8 mouse cellular contexts compared by ENCODE assay signal in genomic region chr3:45379541-45379971, GRCm38 (mm10). TPM values are rescaled to one million over a fixed set of nuclear protein-coding genes. Genes with fewer than 3 reads are reported as not detected.
DNase-seq lines count a peak whose midpoint lies in the region; ATAC-seq and TF ChIP-seq lines count a peak whose summit lies in the region.

No protein-coding gene starts in this region.

- ATAC-seq in kidney, embryonic 16.5 days (ENCODE audit: low FRiP score, low TSS enrichment) = no peak
- ATAC-seq in embryonic facial prominence, embryonic 11.5 days (replicated peaks; ENCODE audit: insufficient number of reproducible peaks, low FRiP score, low TSS enrichment, low read depth) = no peak
- no peak for ATAC-seq in intestine, postnatal 0 days
- no peak for ATAC-seq in neural tube, embryonic 14.5 days (ENCODE audit: low read depth)
- no peak for ATAC-seq in erythroid progenitor cell, adult 5-6 weeks (replicated peaks; ENCODE audit: low FRiP score, poor library complexity, severe bottlenecking)

- H3K27ac ChIP-seq in kidney, embryonic 16.5 days (ENCODE audit: low read length) = no peak overlapping the region
- no peak overlapping the region for H3K27ac ChIP-seq in embryonic facial prominence, embryonic 11.5 days (replicated peaks; ENCODE audit: low read depth, low read length)
- H3K27ac ChIP-seq in intestine, postnatal 0 days (ENCODE audit: low read depth, low read length) = no peak overlapping the region
- peak overlapping the region; percentile 53 for H3K27ac ChIP-seq in neural tube, embryonic 14.5 days (ENCODE audit: low read depth, low read length)

- no peaks in the 10 kb centered on the region for H3K9me3 ChIP-seq in kidney, embryonic 16.5 days (ENCODE audit: low read length)
- H3K9me3 ChIP-seq in embryonic facial prominence, embryonic 11.5 days (replicated peaks; ENCODE audit: control insufficient read depth, low read length) = no peaks in the 10 kb centered on the region
- H3K9me3 ChIP-seq in intestine, postnatal 0 days (ENCODE audit: control insufficient read depth) = no peaks in the 10 kb centered on the region
- no peaks in the 10 kb centered on the region for H3K9me3 ChIP-seq in neural tube, embryonic 14.5 days (ENCODE audit: control insufficient read depth, low read length)

- under 1% methylated on average over 24 of the region's 29 CpGs for WGBS in kidney, embryonic 16.5 days
- under 1% methylated on average over 26 of the region's 29 CpGs for WGBS in embryonic facial prominence, embryonic 11.5 days
- WGBS in intestine, postnatal 0 days = under 1% methylated on average over 25 of the region's 29 CpGs
- WGBS in neural tube, embryonic 14.5 days = under 1% methylated on average over 23 of the region's 29 CpGs

- H3K4me3 ChIP-seq in kidney, embryonic 16.5 days (ENCODE audit: low read length) = peak overlapping the region; percentile 54
- H3K4me3 ChIP-seq in embryonic facial prominence, embryonic 11.5 days (ENCODE audit: low read depth, low read length) = peak overlapping the region; percentile 65
- peak overlapping the region; percentile 50 for H3K4me3 ChIP-seq in intestine, postnatal 0 days (ENCODE audit: low read depth, low read length)
- H3K4me3 ChIP-seq in neural tube, embryonic 14.5 days (ENCODE audit: low read depth, low read length) = peak overlapping the region; percentile 77

- no peak for TF ChIP-seq CTCF in intestine, postnatal 0 days (IDR thresholded peaks at IDR 0.05; ENCODE audit: low read depth)

- no peak overlapping the region for H3K9ac ChIP-seq in kidney, embryonic 16.5 days (replicated peaks; ENCODE audit: low read length)
- peak overlapping the region; percentile 51 for H3K9ac ChIP-seq in embryonic facial prominence, embryonic 11.5 days (replicated peaks; ENCODE audit: low read length)
- H3K9ac ChIP-seq in intestine, postnatal 0 days (ENCODE audit: low read depth, low read length) = no peak overlapping the region
- peak overlapping the region; percentile 77 for H3K9ac ChIP-seq in neural tube, embryonic 14.5 days (replicated peaks; ENCODE audit: low read depth, low read length)

- H3K4me2 ChIP-seq in kidney, embryonic 16.5 days (replicated peaks; ENCODE audit: low read depth, low read length) = peak overlapping the region; percentile 94
- H3K4me2 ChIP-seq in embryonic facial prominence, embryonic 11.5 days (ENCODE audit: low read depth, low read length) = peak overlapping the region; percentile 96
- peak overlapping the region; percentile 91 for H3K4me2 ChIP-seq in intestine, postnatal 0 days (replicated peaks; ENCODE audit: low read depth)
- peak overlapping the region; percentile 49 for H3K4me2 ChIP-seq in neural tube, embryonic 14.5 days (ENCODE audit: low read depth, low read length)

- H3K36me3 ChIP-seq in kidney, embryonic 16.5 days (ENCODE audit: insufficient read depth, low read length) = no peaks in the 10 kb centered on the region
- H3K36me3 ChIP-seq in embryonic facial prominence, embryonic 11.5 days (replicated peaks; ENCODE audit: control insufficient read depth, insufficient read depth, low read depth, low read length) = no peaks in the 10 kb centered on the region
- no peaks in the 10 kb centered on the region for H3K36me3 ChIP-seq in intestine, postnatal 0 days (ENCODE audit: control insufficient read depth, insufficient read depth)
- no peaks in the 10 kb centered on the region for H3K36me3 ChIP-seq in neural tube, embryonic 14.5 days (ENCODE audit: control insufficient read depth, insufficient read depth, low read length)

- DNase-seq in kidney, postnatal 14 days = no peak
- peak; percentile 30 for DNase-seq in R1 (ENCODE audit: low read depth, low spot score)
- peak; percentile 14 for DNase-seq in embryonic facial prominence, embryonic 11.5 days (ENCODE audit: low spot score)
- no peak for DNase-seq in urinary bladder, adult 2 months (ENCODE audit: low spot score)

- peaks cover 45% of the 10 kb centered on the region for H3K4me1 ChIP-seq in kidney, embryonic 16.5 days (ENCODE audit: insufficient read depth, low read length)
- H3K4me1 ChIP-seq in embryonic facial prominence, embryonic 11.5 days (ENCODE audit: control insufficient read depth, insufficient read depth, low read length) = no peaks in the 10 kb centered on the region; the same call in 1 of the 2 replicates
- H3K4me1 ChIP-seq in intestine, postnatal 0 days (replicated peaks; ENCODE audit: control insufficient read depth, insufficient read depth, low read length) = 0 out of 2 replicates have a peak, but pooled peaks cover 6% of the 10 kb centered on the region
- H3K4me1 ChIP-seq in neural tube, embryonic 14.5 days (ENCODE audit: control insufficient read depth, insufficient read depth, low read length) = no peaks in the 10 kb centered on the region

- H3K27me3 ChIP-seq in kidney, embryonic 16.5 days (ENCODE audit: insufficient read depth, low read length) = peaks cover 61% of the 10 kb centered on the region
- H3K27me3 ChIP-seq in embryonic facial prominence, embryonic 11.5 days (ENCODE audit: control insufficient read depth, insufficient read depth, low read length) = peaks cover 14% of the 10 kb centered on the region
- H3K27me3 ChIP-seq in intestine, postnatal 0 days (replicated peaks; ENCODE audit: control insufficient read depth, insufficient read depth, low read length) = peaks cover 62% of the 10 kb centered on the region
- H3K27me3 ChIP-seq in neural tube, embryonic 14.5 days (ENCODE audit: control insufficient read depth, insufficient read depth, low read length) = no peaks in the 10 kb centered on the region; the same call in 1 of the 2 replicates

RNA-seq across cellular contexts. Expression of gene Pcdh10, which starts 1.4 kb away (rescaled TPM):
- polyA plus RNA-seq in kidney, embryonic 16.5 days (2015; fragmentation: Nextera tagmentation; extraction: Ambion mirVana) = 0.21 and 0.46 TPM in 2 replicates
- polyA plus RNA-seq in embryonic facial prominence, embryonic 11.5 days (2014; fragmentation: Nextera tagmentation; extraction: Ambion mirVana) = 6.4 and 11.0 TPM in 2 replicates
- polyA plus RNA-seq in intestine, postnatal 0 days (2015; fragmentation: Nextera tagmentation; extraction: Ambion mirVana) = 0.51 and 0.58 TPM in 2 replicates
- polyA plus RNA-seq in neural tube, embryonic 14.5 days (2014; fragmentation: Nextera tagmentation; extraction: Ambion mirVana) = 19.9 and 28.1 TPM in 2 replicates
- 0.16 and 0.25 TPM in 2 replicates for polyA plus RNA-seq in urinary bladder, adult 2 months (2012; rRNA removed)
- not detected in 2 replicates for total RNA-seq in erythroid progenitor cell, adult 5-6 weeks (2015; ENCODE audit: low replicate concordance)
- not detected in 2 replicates for total RNA-seq in erythroid progenitor cell, adult 5-6 weeks (2017; ENCODE audit: low replicate concordance)

Comparison
In these comparisons a context has a peak if more than half of its experiments do, and no peak if none do; other contexts are left out.
1. H3K9ac ChIP-seq: peak in embryonic facial prominence, embryonic 11.5 days (single experiment) and neural tube, embryonic 14.5 days (single experiment); none in kidney, embryonic 16.5 days (single experiment) and intestine, postnatal 0 days (single experiment).
2. DNase-seq: peak in R1 (single experiment) and embryonic facial prominence, embryonic 11.5 days (single experiment); none in kidney, postnatal 14 days (single experiment) and urinary bladder, adult 2 months (single experiment).
3. Peak in every context shown above with its lines, with median percentiles within 50 percentile points of each other: H3K4me2 ChIP-seq and H3K4me3 ChIP-seq.